Comparison of ENCODE assay signal across 8 mouse cellular contexts in the genomic region with DNA sequence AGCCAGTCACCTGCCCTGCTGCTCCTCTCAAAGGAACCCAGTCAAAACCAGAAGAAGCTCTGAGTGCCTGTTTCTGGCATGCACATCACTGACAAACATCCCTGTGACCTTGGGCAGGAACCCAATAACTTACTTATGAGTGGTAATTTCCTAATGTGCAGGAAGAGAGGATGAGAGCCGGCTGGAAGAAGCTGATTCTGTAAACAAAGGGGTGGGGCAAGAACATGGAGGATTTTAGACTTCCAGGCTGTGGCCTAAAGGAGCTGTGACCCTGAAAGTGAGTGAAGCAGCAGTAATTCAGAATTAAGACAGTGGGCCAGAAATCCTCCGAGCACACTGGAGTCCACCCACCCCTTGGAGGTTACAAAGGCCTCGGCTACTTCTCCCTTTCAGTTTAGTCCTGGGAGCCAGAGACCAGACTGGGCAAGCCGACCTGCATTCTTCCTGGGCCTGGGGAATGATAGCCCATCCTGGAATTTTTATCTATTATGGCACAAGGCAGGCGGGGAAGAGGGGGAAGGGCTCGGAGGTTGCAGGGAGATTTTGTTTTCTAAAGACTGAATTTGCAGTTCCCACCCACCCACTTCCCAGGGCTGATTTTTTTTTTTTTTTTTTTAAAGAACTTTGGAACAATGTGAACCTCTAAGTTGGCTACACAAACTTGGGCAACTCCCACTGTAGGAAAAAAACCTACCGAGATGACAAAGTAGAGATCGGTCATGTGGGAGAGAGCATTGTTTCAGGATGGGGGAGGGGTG. TPM values are rescaled to one million over a fixed set of nuclear protein-coding genes. Genes with fewer than 3 reads are reported as not detected.
DNase-seq lines count a peak whose midpoint lies in the region; ATAC-seq and TF ChIP-seq lines count a peak whose summit lies in the region.

No protein-coding gene starts in this region.

- H3K27ac ChIP-seq in thymus, adult 2 months (ENCODE audit: control insufficient read depth, insufficient read depth, low read length): peak overlapping the region; percentile 86
- peak overlapping the region; percentile 48 for H3K27ac ChIP-seq in forebrain, embryonic 16.5 days (ENCODE audit: low read length)
- peak overlapping the region; percentile 78 for H3K27ac ChIP-seq in hindbrain, embryonic 16.5 days (ENCODE audit: low read depth, low read length)
- H3K27ac ChIP-seq in liver, embryonic 12.5 days: peak overlapping the region; percentile 99
- H3K27ac ChIP-seq in neural tube, embryonic 12.5 days: peak overlapping the region; percentile 57

- no peaks in the 10 kb centered on the region for H3K36me3 ChIP-seq in thymus, adult 2 months (ENCODE audit: control insufficient read depth, insufficient read depth, low read length)
- no peaks in the 10 kb centered on the region for H3K36me3 ChIP-seq in forebrain, embryonic 16.5 days (ENCODE audit: control insufficient read depth, insufficient read depth)
- H3K36me3 ChIP-seq in hindbrain, embryonic 16.5 days (ENCODE audit: control insufficient read depth, insufficient read depth, low read length): no peaks in the 10 kb centered on the region
- H3K36me3 ChIP-seq in liver, embryonic 12.5 days: no peaks in the 10 kb centered on the region
- H3K36me3 ChIP-seq in neural tube, embryonic 12.5 days: no peaks in the 10 kb centered on the region

- H3K4me2 ChIP-seq in forebrain, embryonic 16.5 days (ENCODE audit: low read length): peak overlapping the region; percentile 7; the same call in 1 of the 2 replicates
- H3K4me2 ChIP-seq in hindbrain, embryonic 16.5 days (ENCODE audit: low read length): no peak overlapping the region
- peak overlapping the region; percentile 60 for H3K4me2 ChIP-seq in liver, embryonic 12.5 days
- peak overlapping the region; percentile 18; the same call in 1 of the 2 replicates for H3K4me2 ChIP-seq in neural tube, embryonic 12.5 days (replicated peaks)

- WGBS in thymus, adult 2 months: 25% methylated on average over 8 of the region's 8 CpGs
- 4% methylated on average over 8 of the region's 8 CpGs for WGBS in forebrain, embryonic 16.5 days
- 2% methylated on average over 8 of the region's 8 CpGs for WGBS in hindbrain, embryonic 16.5 days
- WGBS in liver, embryonic 12.5 days (ENCODE audit: insufficient replicate concordance): 12% methylated on average over 8 of the region's 8 CpGs
- WGBS in neural tube, embryonic 12.5 days: 3% methylated on average over 8 of the region's 8 CpGs

- peaks cover 37% of the 10 kb centered on the region for H3K4me1 ChIP-seq in thymus, adult 2 months (replicated peaks; ENCODE audit: control insufficient read depth, insufficient read depth, low read length)
- peaks cover 43% of the 10 kb centered on the region for H3K4me1 ChIP-seq in forebrain, embryonic 16.5 days (replicated peaks; ENCODE audit: control insufficient read depth, insufficient read depth, low read length)
- peaks cover 41% of the 10 kb centered on the region for H3K4me1 ChIP-seq in hindbrain, embryonic 16.5 days (ENCODE audit: control insufficient read depth, insufficient read depth, low read depth, low read length)
- peaks cover 78% of the 10 kb centered on the region for H3K4me1 ChIP-seq in liver, embryonic 12.5 days
- peaks cover 52% of the 10 kb centered on the region for H3K4me1 ChIP-seq in neural tube, embryonic 12.5 days

- H3K9ac ChIP-seq in forebrain, embryonic 16.5 days (replicated peaks; ENCODE audit: low read depth, low read length): peak overlapping the region; percentile 36; the same call in 1 of the 2 replicates
- peak overlapping the region; percentile 20; the same call in 1 of the 2 replicates for H3K9ac ChIP-seq in hindbrain, embryonic 16.5 days (ENCODE audit: low read depth, low read length)
- peak overlapping the region; percentile 72 for H3K9ac ChIP-seq in liver, embryonic 12.5 days
- H3K9ac ChIP-seq in neural tube, embryonic 12.5 days: 0 out of 2 replicates have a peak overlapping the region, but pooled peaks have one; percentile 5

- H3K27me3 ChIP-seq in thymus, adult 2 months (ENCODE audit: control insufficient read depth, insufficient read depth, low read length): no peaks in the 10 kb centered on the region
- H3K27me3 ChIP-seq in forebrain, embryonic 16.5 days (replicated peaks; ENCODE audit: control insufficient read depth, insufficient read depth, low read length): no peaks in the 10 kb centered on the region
- no peaks in the 10 kb centered on the region for H3K27me3 ChIP-seq in hindbrain, embryonic 16.5 days (replicated peaks; ENCODE audit: control insufficient read depth, insufficient read depth, low read length)
- H3K27me3 ChIP-seq in liver, embryonic 12.5 days (replicated peaks): no peaks in the 10 kb centered on the region
- H3K27me3 ChIP-seq in neural tube, embryonic 12.5 days (replicated peaks): no peaks in the 10 kb centered on the region

- no peaks in the 10 kb centered on the region for H3K9me3 ChIP-seq in forebrain, embryonic 16.5 days (ENCODE audit: control insufficient read depth, low read length)
- no peaks in the 10 kb centered on the region for H3K9me3 ChIP-seq in hindbrain, embryonic 16.5 days (ENCODE audit: control insufficient read depth, low read length)
- H3K9me3 ChIP-seq in liver, embryonic 12.5 days (replicated peaks): no peaks in the 10 kb centered on the region
- no peaks in the 10 kb centered on the region for H3K9me3 ChIP-seq in neural tube, embryonic 12.5 days

- no peak overlapping the region for H3K4me3 ChIP-seq in thymus, adult 2 months (ENCODE audit: control insufficient read depth, insufficient read depth, low read length)
- H3K4me3 ChIP-seq in forebrain, embryonic 16.5 days (replicated peaks; ENCODE audit: low read length): no peak overlapping the region
- no peak overlapping the region for H3K4me3 ChIP-seq in hindbrain, embryonic 16.5 days (ENCODE audit: low read length)
- H3K4me3 ChIP-seq in liver, embryonic 12.5 days: peak overlapping the region; percentile 16
- no peak overlapping the region for H3K4me3 ChIP-seq in neural tube, embryonic 12.5 days

- no peak for DNase-seq in thymus, adult 2 months
- DNase-seq in thymus, adult 18-20 months: no peak
- no peak for DNase-seq in c-Kit-positive CD71-positive TER-119-positive erythroid progenitor cells, embryonic 14.5 days (ENCODE audit: low spot score)
- DNase-seq in natural killer cell, adult 2 months (ENCODE audit: low spot score in 2 of 2): no peak

- TF ChIP-seq POLR2A in thymus, adult 2 months (IDR thresholded peaks at IDR 0.05; ENCODE audit: control insufficient read depth, extremely low read depth, insufficient read depth, low read length, poor library complexity): no peak

- no peak for TF ChIP-seq CTCF in thymus, adult 2 months (IDR thresholded peaks at IDR 0.05; ENCODE audit: borderline replicate concordance, control insufficient read depth, extremely low read depth, insufficient read depth, low read length, poor library complexity)

- ATAC-seq in forebrain, embryonic 16.5 days: no peak
- no peak for ATAC-seq in hindbrain, embryonic 16.5 days
- ATAC-seq in liver, embryonic 12.5 days: no peak
- no peak for ATAC-seq in neural tube, embryonic 12.5 days (ENCODE audit: low FRiP score, low read depth)

RNA-seq across cellular contexts. Expression of a gene that starts 35.0 kb away (rescaled TPM):
- 107 and 113 TPM in 2 replicates for polyA plus RNA-seq in thymus, adult 2 months (2012; rRNA removed)
- 66.2 and 79.4 TPM in 2 replicates for polyA plus RNA-seq in forebrain, embryonic 16.5 days (2015; fragmentation: Nextera tagmentation; extraction: Ambion mirVana)
- polyA plus RNA-seq in hindbrain, embryonic 16.5 days (2015; fragmentation: Nextera tagmentation; extraction: Ambion mirVana): 83.2 and 93.9 TPM in 2 replicates
- polyA plus RNA-seq in liver, embryonic 12.5 days (2016; fragmentation: Nextera tagmentation; extraction: Ambion mirVana): 38.3 and 39.7 TPM in 2 replicates
- polyA plus RNA-seq in neural tube, embryonic 12.5 days (2016; fragmentation: Nextera tagmentation; extraction: Ambion mirVana): 66.1 and 70.4 TPM in 2 replicates

Comparison
In these comparisons a context has a peak if more than half of its experiments do, and no peak if none do; other contexts are left out.
1. H3K27ac ChIP-seq: peak in every context shown above with its lines; median percentile 99 in liver, embryonic 12.5 days; 86 in thymus, adult 2 months; 78 in hindbrain, embryonic 16.5 days; 57 in neural tube, embryonic 12.5 days; 48 in forebrain, embryonic 16.5 days.
2. H3K9ac ChIP-seq: peak in every context shown above with its lines; median percentile 72 in liver, embryonic 12.5 days; 36 in forebrain, embryonic 16.5 days; 20 in hindbrain, embryonic 16.5 days; 5 in neural tube, embryonic 12.5 days.